Mouse (Mus musculus) forebrain, postnatal 0 days (tissue): ENCODE results near the gene Gtsf1. TPM values are rescaled to one million over a fixed set of nuclear protein-coding genes. Genes with fewer than 3 reads are reported as not detected.

Source experiments
- ATAC-seq: fragments of 200-750 bp; cut with Nextera tagmentation; 2 replicates; pipeline ENCODE4 v1.8.0; 2017; ENCODE audit warnings: mild to moderate bottlenecking, moderate library complexity
- DNase-seq: peaks from one replicate; pipeline ENCODE4 v3.0.0-alpha.2; 2015
- H3K27ac ChIP-seq: fragments of 300-500 bp; sonication (generic); 2 replicates; pipeline ENCODE4 v1.5.1; 2014; ENCODE audit warnings: low read depth, mild to moderate bottlenecking, antibody characterized with exemption, low read length, moderate library complexity, mixed read lengths
- H3K27me3 ChIP-seq: fragments of 300-500 bp; sonication (generic); 2 replicates; pipeline ENCODE4 v1.6.1; 2014; ENCODE audit warnings: mild to moderate bottlenecking, low read length, mixed read lengths; ENCODE audit not compliant: insufficient read depth
- H3K36me3 ChIP-seq: fragments of 300-500 bp; sonication (generic); 2 replicates; pipeline ENCODE4 v1.6.1; 2014; ENCODE audit warnings: mild to moderate bottlenecking, moderate library complexity; ENCODE audit not compliant: insufficient read depth
- H3K4me1 ChIP-seq: fragments of 300-500 bp; sonication (generic); 2 replicates; pipeline ENCODE4 v1.6.1; 2014; ENCODE audit warnings: antibody characterized with exemption; ENCODE audit not compliant: insufficient read depth
- H3K4me2 ChIP-seq: fragments of 300-500 bp; sonication (generic); 2 replicates; pipeline ENCODE4 v1.6.1; 2014; ENCODE audit warnings: low read depth, mild to moderate bottlenecking, moderate library complexity
- H3K4me3 ChIP-seq: fragments of 300-500 bp; sonication (generic); 2 replicates; pipeline ENCODE4 v1.5.1; 2014; ENCODE audit warnings: low read depth, low read length, mixed read lengths
- H3K9ac ChIP-seq: fragments of 300-500 bp; sonication (generic); 2 replicates; pipeline ENCODE4 v1.6.1; 2014; ENCODE audit warnings: mild to moderate bottlenecking
- H3K9me3 ChIP-seq: fragments of 300-500 bp; sonication (generic); 2 replicates; pipeline ENCODE4 v1.6.1; 2016; ENCODE audit warnings: low read length
- CTCF ChIP-seq: sonication (generic); IDR thresholded peaks from 2 replicates; pipeline ENCODE4 v1.5.1; 2016; ENCODE audit warnings: antibody characterized with exemption, control low read depth, low read depth
- WGBS: fragments of 180-500 bp; shearing (Covaris S2); extraction: QIAGEN DNeasy Blood & Tissue Kit; methylation state at CpG from one replicate; pipeline ENCODE4 v1.1.7; 2014; 5-methylcytosine and 5-hydroxymethylcytosine counted together
- polyA plus RNA-seq: library from polyadenylated mRNA; unstranded; fragments of >200 nt; fragmentation: Nextera tagmentation; extraction: Ambion mirVana; gene quantifications from 2 replicates; pipeline ENCODE4 v1.2.1, GENCODE M21; 2015
- total RNA-seq: library from RNA; depleted of rRNA; stranded (reverse); fragments of >200 nt; gene quantifications from 2 replicates; pipeline ENCODE4 v1.2.3, GENCODE M21; 2014

Gtsf1 gene
- total and polyA plus RNA-seq, 2 experiments from 2014 or later: not detected

GRCm38 (mm10) chr15:103393577-103393976 is 36.7 kb downstream of the Gtsf1 start:
- no peak overlapping the region for H3K9ac ChIP-seq
- H3K9me3 ChIP-seq: no peaks in the 10 kb centered on the region
- H3K4me3 ChIP-seq: no peak overlapping the region
- no peak for DNase-seq
- no peaks in the 10 kb centered on the region for H3K27me3 ChIP-seq
- H3K4me1 ChIP-seq: no peaks in the 10 kb centered on the region
- no peak for TF ChIP-seq CTCF
- H3K27ac ChIP-seq: no peak overlapping the region
- no peaks in the 10 kb centered on the region for H3K36me3 ChIP-seq
- ATAC-seq: no peak
- no peak overlapping the region for H3K4me2 ChIP-seq

- peak; percentile 56 for TF ChIP-seq CTCF
- Histone ChIP-seq H3K27me3 (no peaks in the 10 kb centered on the region), H3K4me3 (no peak overlapping the region), H3K4me1 (no peaks in the 10 kb centered on the region), H3K36me3 (no peaks in the 10 kb centered on the region), H3K9ac (no peak overlapping the region), H3K27ac (no peak overlapping the region), H3K4me2 (no peak overlapping the region), H3K9me3 (no peaks in the 10 kb centered on the region)
- 53% methylated on average over 4 of the region's 4 CpGs for WGBS
- DNase-seq (no peak), ATAC-seq (no peak)
Measured at GRCm38 (mm10) chr15:103388556-103389145, 41.6 kb downstream of the Gtsf1 start.

- no peak overlapping the region for H3K4me3 ChIP-seq
Measured at GRCm38 (mm10) chr15:103383771-103384488, 46.3 kb downstream of the Gtsf1 start.

GRCm38 (mm10) chr15:103382795-103383406 is 47.4 kb downstream of the Gtsf1 start:
- H3K4me3 ChIP-seq: no peak overlapping the region
- no peaks in the 10 kb centered on the region for H3K36me3 ChIP-seq
- no peak for DNase-seq
- H3K27me3 ChIP-seq: no peaks in the 10 kb centered on the region
- no peaks in the 10 kb centered on the region for H3K4me1 ChIP-seq
- ATAC-seq: no peak
- H3K4me2 ChIP-seq: no peak overlapping the region
- WGBS: 35% methylated on average over 5 of the region's 5 CpGs
- no peak overlapping the region for H3K27ac ChIP-seq
- no peak for TF ChIP-seq CTCF
- H3K9me3 ChIP-seq: no peaks in the 10 kb centered on the region
- H3K9ac ChIP-seq: no peak overlapping the region

More at GRCm38 (mm10) chr15:103383771-103384488, 46.3 kb downstream of the Gtsf1 start:
- Histone ChIP-seq H3K36me3 (no peaks in the 10 kb centered on the region), H3K4me2 (no peak overlapping the region), H3K9me3 (no peaks in the 10 kb centered on the region), H3K9ac (no peak overlapping the region), H3K27ac (no peak overlapping the region), H3K4me1 (no peaks in the 10 kb centered on the region), H3K27me3 (no peaks in the 10 kb centered on the region)
- DNase-seq (no peak), ATAC-seq (no peak)
- WGBS: 70% methylated on average over 7 of the region's 7 CpGs
- no peak for TF ChIP-seq CTCF

GRCm38 (mm10) chr15:103382075-103382474 is 48.2 kb downstream of the Gtsf1 start:
- Histone ChIP-seq H3K9me3 (no peaks in the 10 kb centered on the region), H3K27me3 (no peaks in the 10 kb centered on the region), H3K4me1 (no peaks in the 10 kb centered on the region), H3K9ac (no peak overlapping the region), H3K36me3 (no peaks in the 10 kb centered on the region), H3K4me2 (no peak overlapping the region), H3K4me3 (no peak overlapping the region), H3K27ac (no peak overlapping the region)
- ATAC-seq (no peak), DNase-seq (no peak)
- 93% methylated on average over 2 of the region's 2 CpGs for WGBS
- TF ChIP-seq CTCF: no peak

- WGBS: 41% methylated on average over 3 of the region's 3 CpGs
- DNase-seq (no peak), ATAC-seq (no peak)
- no peak overlapping the region for H3K4me3 ChIP-seq
- no peak overlapping the region for H3K4me2 ChIP-seq
- no peak overlapping the region for H3K9ac ChIP-seq
- H3K36me3 ChIP-seq: no peaks in the 10 kb centered on the region
- no peak for TF ChIP-seq CTCF
- H3K27ac ChIP-seq: no peak overlapping the region
- no peaks in the 10 kb centered on the region for H3K27me3 ChIP-seq
- H3K4me1 ChIP-seq: no peaks in the 10 kb centered on the region
- no peaks in the 10 kb centered on the region for H3K9me3 ChIP-seq
Measured at GRCm38 (mm10) chr15:103378665-103379356, 51.5 kb downstream of the Gtsf1 start.
